ENCODE assay signal across 9 mouse cellular contexts in genomic region chr4:155279926-155280767, GRCm38 (mm10). TPM values are rescaled to one million over a fixed set of nuclear protein-coding genes. Genes with fewer than 3 reads are reported as not detected.
DNase-seq lines count a peak whose midpoint lies in the region; ATAC-seq lines count a peak whose summit lies in the region.
"Had no signal": no experiment of that assay in that cellular context is flagged by ENCODE, and none has a peak within 500 bp of the region (broad histone marks: within the 10 kb centered on the region; RNA-seq: fewer than 3 reads in every experiment).

No protein-coding gene starts in this region.

- intact Hi-C loops in gastrocnemius, postnatal 14 days (cut with DNase I; ENCODE audit: low total_unique reads) = no loop called here
- intact Hi-C loops in heart, postnatal 14 days (cut with DNase I) = no loop called here

- 27% methylated on average over 16 of the region's 16 CpGs for WGBS in lung, embryonic 16.5 days
- WGBS in embryonic facial prominence, embryonic 13.5 days = 59% methylated on average over 16 of the region's 16 CpGs
- WGBS in limb, embryonic 10.5 days = 87% methylated on average over 16 of the region's 16 CpGs

- H3K4me2 ChIP-seq in lung, embryonic 16.5 days (ENCODE audit: low read depth, low read length) = peak overlapping the region; percentile 17; the same call in 1 of the 2 replicates
- H3K4me2 ChIP-seq in embryonic facial prominence, embryonic 13.5 days = no peak overlapping the region; the same call in 1 of the 2 replicates

- no peaks in the 10 kb centered on the region for H3K36me3 ChIP-seq in lung, embryonic 16.5 days (ENCODE audit: control insufficient read depth, insufficient read depth, low read length)
- no peaks in the 10 kb centered on the region for H3K36me3 ChIP-seq in embryonic facial prominence, embryonic 13.5 days
- H3K36me3 ChIP-seq in limb, embryonic 10.5 days = no peaks in the 10 kb centered on the region

- peak; percentile 43; the same call in 1 of the 2 replicates for ATAC-seq in lung, embryonic 16.5 days (ENCODE audit: low read depth)
- no peak for ATAC-seq in embryonic facial prominence, embryonic 13.5 days (ENCODE audit: insufficient number of reproducible peaks, insufficient read depth, low FRiP score, low TSS enrichment, low read depth)

- H3K27ac ChIP-seq in lung, embryonic 16.5 days (ENCODE audit: low read length) = no peak overlapping the region
- H3K27ac ChIP-seq in embryonic facial prominence, embryonic 13.5 days = peak overlapping the region; percentile 57; the same call in 1 of the 2 replicates
- H3K27ac ChIP-seq in limb, embryonic 10.5 days = peak overlapping the region; percentile 64

- H3K27me3 ChIP-seq in lung, embryonic 16.5 days (ENCODE audit: control insufficient read depth, insufficient read depth, low read depth, low read length) = no peaks in the 10 kb centered on the region
- no peaks in the 10 kb centered on the region for H3K27me3 ChIP-seq in embryonic facial prominence, embryonic 13.5 days
- H3K27me3 ChIP-seq in limb, embryonic 10.5 days (ENCODE audit: low read depth, poor library complexity, severe bottlenecking) = no peaks in the 10 kb centered on the region

- no peak overlapping the region for H3K9ac ChIP-seq in lung, embryonic 16.5 days (ENCODE audit: low read length)
- no peak overlapping the region for H3K9ac ChIP-seq in embryonic facial prominence, embryonic 13.5 days

- no peaks in the 10 kb centered on the region for H3K9me3 ChIP-seq in lung, embryonic 16.5 days (ENCODE audit: control insufficient read depth, low read length)
- H3K9me3 ChIP-seq in embryonic facial prominence, embryonic 13.5 days = no peaks in the 10 kb centered on the region
- no peaks in the 10 kb centered on the region for H3K9me3 ChIP-seq in limb, embryonic 10.5 days (replicated peaks)

- peaks cover 40% of the 10 kb centered on the region for H3K4me1 ChIP-seq in lung, embryonic 16.5 days (replicated peaks; ENCODE audit: control insufficient read depth, insufficient read depth, low read length)
- H3K4me1 ChIP-seq in embryonic facial prominence, embryonic 13.5 days = peaks cover 73% of the 10 kb centered on the region
- H3K4me1 ChIP-seq in limb, embryonic 10.5 days = peaks cover 78% of the 10 kb centered on the region

- DNase-seq in adrenal gland, adult (ENCODE audit: inconsistent age in 2 of 2, low spot score in 1 of 2) = peak; percentile 61 to 78
- no peak for DNase-seq in adrenal gland, postnatal 4 days (ENCODE audit: low spot score in 2 of 2)
- DNase-seq in lung, postnatal 25 days (ENCODE audit: low spot score) = no peak
- DNase-seq in limb, embryonic 10.5 days (ENCODE audit: low spot score) = no peak
- no peak for DNase-seq in gastrocnemius, postnatal 14 days
- no peak for DNase-seq in heart, postnatal 14 days
- DNase-seq: cerebellum, adult 11 months had no signal

- no peak overlapping the region for H3K4me3 ChIP-seq in lung, embryonic 16.5 days (ENCODE audit: low read length)
- no peak overlapping the region for H3K4me3 ChIP-seq in embryonic facial prominence, embryonic 13.5 days
- no peak overlapping the region for H3K4me3 ChIP-seq in limb, embryonic 10.5 days

RNA-seq across cellular contexts. Expression of gene Faap20, which starts 30.5 kb away (rescaled TPM):
- 10 to 100 TPM; 54.9 to 56.3 TPM for total RNA-seq in adrenal gland, postnatal 4 days (2021)
- polyA plus RNA-seq in lung, embryonic 16.5 days (2015; fragmentation: Nextera tagmentation; extraction: Ambion mirVana) = 78.6 and 79.6 TPM in 2 replicates
- 77.4 and 80.0 TPM in 2 replicates for polyA plus RNA-seq in embryonic facial prominence, embryonic 13.5 days (2015; fragmentation: Nextera tagmentation; extraction: Ambion mirVana)
- 104 and 107 TPM in 2 replicates for polyA plus RNA-seq in limb, embryonic 10.5 days (2016; fragmentation: Nextera tagmentation; extraction: Ambion mirVana)
- 10 to 100 TPM; 11.9 to 15.3 TPM for total RNA-seq in gastrocnemius, postnatal 14 days (2021)
- 10 to 100 TPM; 19.0 to 19.6 TPM for total RNA-seq in heart, postnatal 14 days (2021)

RNA-seq across cellular contexts. Expression of gene Ski, which starts 57.8 kb away (rescaled TPM):
- total RNA-seq in adrenal gland, postnatal 4 days (2021) = 100 to 1,000 TPM; 106 to 111 TPM
- polyA plus RNA-seq in lung, embryonic 16.5 days (2015; fragmentation: Nextera tagmentation; extraction: Ambion mirVana) = 15.8 and 16.7 TPM in 2 replicates
- polyA plus RNA-seq in embryonic facial prominence, embryonic 13.5 days (2015; fragmentation: Nextera tagmentation; extraction: Ambion mirVana) = 21.5 and 24.9 TPM in 2 replicates
- 9.6 and 10.6 TPM in 2 replicates for polyA plus RNA-seq in limb, embryonic 10.5 days (2016; fragmentation: Nextera tagmentation; extraction: Ambion mirVana)
- total RNA-seq in gastrocnemius, postnatal 14 days (2021) = 10 to 100 TPM; 41.6 to 51.6 TPM
- 10 to 100 TPM; 65.0 to 65.3 TPM for total RNA-seq in heart, postnatal 14 days (2021)

Comparison
In these comparisons a context has a peak if more than half of its experiments do, and no peak if none do; other contexts are left out.
1. DNase-seq: peak in adrenal gland, adult (2 of 2); none in adrenal gland, postnatal 4 days (0 of 2), lung, postnatal 25 days (single experiment), limb, embryonic 10.5 days (single experiment), gastrocnemius, postnatal 14 days (single experiment) and heart, postnatal 14 days (0 of 2).